Mouse (Mus musculus): Measurements from ENCODE around the gene Taf10.

DNA sequence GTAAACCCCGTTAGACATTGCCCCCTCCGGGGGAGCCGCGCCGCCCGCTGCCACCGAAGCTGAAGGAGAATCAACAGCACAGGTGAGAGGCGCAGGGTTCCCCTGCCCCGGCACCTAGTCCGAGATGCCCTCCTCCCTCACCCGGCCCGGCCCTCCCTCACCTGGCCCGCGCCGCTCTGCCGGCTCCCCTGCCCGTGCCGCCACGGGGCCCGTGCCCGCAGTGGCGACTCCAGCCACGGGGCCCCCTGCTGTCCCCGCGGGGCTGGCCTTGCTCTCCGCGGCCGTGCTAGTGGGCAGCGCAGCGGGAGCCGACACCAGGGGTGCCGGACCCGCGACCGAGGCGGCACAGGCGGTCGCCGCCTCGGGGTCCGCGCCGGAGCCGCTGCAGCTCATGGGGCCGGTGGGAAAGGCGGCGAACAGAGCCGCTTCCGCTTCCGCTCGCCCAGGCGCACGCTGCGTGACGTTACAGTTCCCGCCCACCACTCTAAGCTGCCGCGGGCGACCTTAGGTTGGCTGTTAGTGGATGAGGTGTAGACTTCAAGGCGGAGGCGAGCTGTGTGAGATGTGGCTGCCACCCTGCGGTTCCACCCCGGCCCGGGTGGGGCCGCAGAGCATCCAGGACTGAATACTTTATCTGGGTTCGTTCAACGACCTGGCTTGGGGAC lies at the start of gene Taf10:
- TF ChIP-seq CTCF (IDR thresholded peaks at IDR 0.05; ENCODE audit: borderline replicate concordance, insufficient read depth, low read depth, low read length) (peak; percentile 29; the same call in 1 of the 2 replicates), POLR2A (IDR thresholded peaks at IDR 0.05; ENCODE audit: borderline replicate concordance, insufficient read depth, low read length) (peak; percentile 76)

All from cerebellum, adult 2 months (tissue).